Mouse (Mus musculus): ENCODE measurements around the gene Serpinb1a.

Serpinb1a gene

GRCm38 (mm10) chr13:32800859-32801258, 50.1 kb downstream of the Serpinb1a start:
- in situ Hi-C loops (cut with MboI, MseI) = loop anchor here (5.0 kb wide), 1 partner anchor 206 kb away; no protein-coding TSS in a partner anchor

DNA sequence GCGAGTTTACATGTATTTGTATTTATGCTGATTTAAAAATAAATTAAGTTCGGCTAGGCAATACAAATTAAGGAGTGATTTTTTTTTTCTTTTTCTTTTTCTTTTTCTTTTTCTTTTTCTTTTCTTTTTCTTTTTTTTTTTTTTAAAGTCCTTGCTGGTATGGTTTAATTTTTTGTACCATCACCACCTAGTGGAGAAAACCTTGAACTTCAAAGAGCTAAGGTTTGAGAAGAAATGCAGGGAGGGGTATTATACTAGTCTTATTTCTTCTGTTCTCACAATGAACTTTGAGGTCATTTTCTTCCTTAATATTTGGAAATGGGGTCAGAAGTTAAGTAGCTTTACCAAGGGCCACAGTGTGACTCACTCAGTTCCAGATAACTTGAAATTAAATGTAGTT, 51.9 kb downstream of the Serpinb1a start:
- in situ Hi-C loops (cut with MboI, MseI) = no loop called here

DNA sequence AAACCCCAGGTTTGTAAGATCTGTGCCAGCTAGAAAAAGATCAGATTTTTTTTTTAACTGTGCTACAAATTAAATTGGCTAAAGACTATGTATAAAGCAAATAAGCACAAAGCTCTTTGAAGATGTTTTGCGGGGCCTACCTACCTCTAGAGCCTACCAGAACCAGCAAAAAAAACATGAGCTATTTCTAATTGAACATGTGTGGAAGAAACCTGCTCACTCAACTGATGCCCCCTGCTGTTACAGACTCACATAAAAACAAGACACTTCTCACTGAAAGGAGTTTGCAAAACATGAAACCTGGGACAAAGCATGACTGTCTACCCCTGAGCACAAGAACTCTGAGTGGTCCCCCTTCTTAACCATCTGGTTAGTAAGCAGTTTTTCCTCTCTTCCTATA, 53.9 kb downstream of the Serpinb1a start:
- in situ Hi-C loops (cut with MboI, MseI) = no loop called here

GRCm38 (mm10) chr13:32795166-32795565, 55.8 kb downstream of the Serpinb1a start:
- in situ Hi-C loops (cut with MboI, MseI) = no loop called here

- in situ Hi-C loops (cut with MboI, MseI) = no loop called here
These were observed 56.4 kb downstream of the Serpinb1a start for GRCm38 (mm10) chr13:32794619-32795018.
